Mouse (Mus musculus) heart, embryonic 15.5 days (tissue): Measurements from ENCODE around the gene Pbrm1. TPM values are rescaled to one million over a fixed set of nuclear protein-coding genes. Genes with fewer than 3 reads are reported as not detected.

ENCODE experiments used
- ATAC-seq: fragments of 200-750 bp; cut with Nextera tagmentation; replicated peaks from 2 replicates; pipeline ENCODE4 v1.8.0; 2017; ENCODE audit warnings: low read depth, moderate TSS enrichment; ENCODE audit not compliant: insufficient number of reproducible peaks, insufficient read depth, low FRiP score
- H3K27ac ChIP-seq: fragments of 300-500 bp; sonication (generic); 2 replicates; pipeline ENCODE4 v1.5.1; 2015; ENCODE audit warnings: mild to moderate bottlenecking, inconsistent platforms
- H3K27me3 ChIP-seq: fragments of 300-500 bp; sonication (generic); 2 replicates; pipeline ENCODE4 v1.6.1; 2015; ENCODE audit warnings: inconsistent platforms
- H3K36me3 ChIP-seq: fragments of 300-500 bp; sonication (generic); 2 replicates; pipeline ENCODE4 v1.6.1; 2015; ENCODE audit warnings: mild to moderate bottlenecking, inconsistent platforms
- H3K4me1 ChIP-seq: fragments of 300-500 bp; sonication (generic); replicated peaks from 2 replicates; pipeline ENCODE4 v1.6.1; 2015; ENCODE audit warnings: inconsistent platforms
- H3K4me2 ChIP-seq: fragments of 300-500 bp; sonication (generic); 2 replicates; pipeline ENCODE4 v1.6.1; 2015; ENCODE audit warnings: inconsistent platforms, mild to moderate bottlenecking, moderate library complexity
- H3K4me3 ChIP-seq: fragments of 300-500 bp; sonication (generic); 2 replicates; pipeline ENCODE4 v1.5.1; 2015; ENCODE audit warnings: mild to moderate bottlenecking, inconsistent platforms
- H3K9ac ChIP-seq: fragments of 300-500 bp; sonication (generic); 2 replicates; pipeline ENCODE4 v1.6.1; 2015; ENCODE audit warnings: mild to moderate bottlenecking, inconsistent platforms
- H3K9me3 ChIP-seq: fragments of 300-500 bp; sonication (generic); replicated peaks from 2 replicates; pipeline ENCODE4 v1.6.1; 2016; ENCODE audit warnings: inconsistent platforms
- WGBS: fragments of 180-500 bp; shearing (Covaris S2); methylation state at CpG from one replicate; pipeline ENCODE4 v1.1.7; 2015; ENCODE audit warnings: mixed read lengths; 5-methylcytosine and 5-hydroxymethylcytosine counted together
- polyA plus RNA-seq: library from polyadenylated mRNA; unstranded; fragments of >200 nt; fragmentation: Nextera tagmentation; extraction: Ambion mirVana; gene quantifications from 2 replicates; pipeline ENCODE4 v1.2.1, GENCODE M21; 2015

Pbrm1 gene
- polyA plus RNA-seq, 1 experiment from 2014 or later: 91.4 TPM

- Histone ChIP-seq H3K36me3 (peaks cover 54% of the 10 kb centered on the region), H3K27ac (no peak overlapping the region), H3K9me3 (no peaks in the 10 kb centered on the region), H3K27me3 (no peaks in the 10 kb centered on the region), H3K4me3 (no peak overlapping the region), H3K4me1 (peaks cover 47% of the 10 kb centered on the region), H3K9ac (no peak overlapping the region), H3K4me2 (no peak overlapping the region)
- 92% methylated on average over 34 of the region's 34 CpGs for WGBS
- ATAC-seq: no peak
Measured at GRCm38 (mm10) chr14:31135495-31136410, 116.8 kb downstream of the Pbrm1 start.

- H3K27ac ChIP-seq: peak overlapping the region; percentile 45; the same call in 1 of the 2 replicates
- no peak for ATAC-seq
- H3K4me1 ChIP-seq: peaks cover 45% of the 10 kb centered on the region
- no peak overlapping the region for H3K4me2 ChIP-seq
- no peaks in the 10 kb centered on the region for H3K9me3 ChIP-seq
- peaks cover 62% of the 10 kb centered on the region for H3K36me3 ChIP-seq
- 81% methylated on average over 26 of the region's 26 CpGs for WGBS
- no peaks in the 10 kb centered on the region for H3K27me3 ChIP-seq
- H3K9ac ChIP-seq: no peak overlapping the region
- no peak overlapping the region for H3K4me3 ChIP-seq
Measured at GRCm38 (mm10) chr14:31136411-31137280, 117.7 kb downstream of the Pbrm1 start.

- H3K27ac ChIP-seq: peak overlapping the region; percentile 45
- H3K9me3 ChIP-seq: no peaks in the 10 kb centered on the region
- peaks cover 68% of the 10 kb centered on the region for H3K36me3 ChIP-seq
- no peak overlapping the region for H3K4me2 ChIP-seq
- H3K4me3 ChIP-seq: no peak overlapping the region
- ATAC-seq: no peak
- peaks cover 39% of the 10 kb centered on the region for H3K4me1 ChIP-seq
- no peaks in the 10 kb centered on the region for H3K27me3 ChIP-seq
- 76% methylated on average over 10 of the region's 10 CpGs for WGBS
- no peak overlapping the region for H3K9ac ChIP-seq
Measured at GRCm38 (mm10) chr14:31137281-31137595, 118.3 kb downstream of the Pbrm1 start.

GRCm38 (mm10) chr14:31137791-31138190 is 118.9 kb downstream of the Pbrm1 start:
- no peaks in the 10 kb centered on the region for H3K27me3 ChIP-seq
- no peak overlapping the region for H3K4me3 ChIP-seq
- peak overlapping the region; percentile 45 for H3K27ac ChIP-seq
- no peak for ATAC-seq
- H3K4me2 ChIP-seq: no peak overlapping the region
- no peak overlapping the region for H3K9ac ChIP-seq
- peaks cover 34% of the 10 kb centered on the region for H3K4me1 ChIP-seq
- peaks cover 73% of the 10 kb centered on the region for H3K36me3 ChIP-seq
- H3K9me3 ChIP-seq: no peaks in the 10 kb centered on the region
- 74% methylated on average over 11 of the region's 11 CpGs for WGBS

GRCm38 (mm10) chr14:31138219-31138896 is 119.4 kb downstream of the Pbrm1 start:
- Histone ChIP-seq H3K27ac (peak overlapping the region; percentile 45; the same call in 1 of the 2 replicates), H3K4me3 (no peak overlapping the region), H3K9ac (no peak overlapping the region), H3K36me3 (peaks cover 79% of the 10 kb centered on the region), H3K27me3 (no peaks in the 10 kb centered on the region), H3K4me1 (peaks cover 28% of the 10 kb centered on the region), H3K4me2 (no peak overlapping the region), H3K9me3 (no peaks in the 10 kb centered on the region)
- WGBS: 88% methylated on average over 28 of the region's 35 CpGs
- no peak for ATAC-seq

GRCm38 (mm10) chr14:31138897-31139429 is 120.0 kb downstream of the Pbrm1 start:
- no peak for ATAC-seq
- WGBS: 84% methylated on average over 9 of the region's 9 CpGs

GRCm38 (mm10) chr14:31139666-31140065 is 120.7 kb downstream of the Pbrm1 start:
- H3K4me2 ChIP-seq: no peak overlapping the region
- H3K27me3 ChIP-seq: no peaks in the 10 kb centered on the region
- no peaks in the 10 kb centered on the region for H3K9me3 ChIP-seq
- H3K4me1 ChIP-seq: peaks cover 15% of the 10 kb centered on the region
- 81% methylated on average over 12 of the region's 12 CpGs for WGBS
- H3K36me3 ChIP-seq: peaks cover 83% of the 10 kb centered on the region
- H3K4me3 ChIP-seq: no peak overlapping the region
- no peak overlapping the region for H3K27ac ChIP-seq
- ATAC-seq: no peak
- no peak overlapping the region for H3K9ac ChIP-seq

More at GRCm38 (mm10) chr14:31138897-31139429, 120.0 kb downstream of the Pbrm1 start:
- H3K27ac ChIP-seq: no peak overlapping the region
- no peak overlapping the region for H3K4me2 ChIP-seq
- H3K36me3 ChIP-seq: peaks cover 84% of the 10 kb centered on the region
- no peaks in the 10 kb centered on the region for H3K27me3 ChIP-seq
- peaks cover 22% of the 10 kb centered on the region for H3K4me1 ChIP-seq
- no peak overlapping the region for H3K4me3 ChIP-seq
- no peak overlapping the region for H3K9ac ChIP-seq
- no peaks in the 10 kb centered on the region for H3K9me3 ChIP-seq

GRCm38 (mm10) chr14:31140141-31140540 is 121.2 kb downstream of the Pbrm1 start:
- Histone ChIP-seq H3K36me3 (peaks cover 80% of the 10 kb centered on the region), H3K27ac (no peak overlapping the region), H3K4me2 (no peak overlapping the region), H3K4me3 (no peak overlapping the region), H3K27me3 (no peaks in the 10 kb centered on the region), H3K9ac (no peak overlapping the region), H3K9me3 (no peaks in the 10 kb centered on the region), H3K4me1 (peaks cover 13% of the 10 kb centered on the region)
- no peak for ATAC-seq
- 89% methylated on average over 15 of the region's 15 CpGs for WGBS

- no peaks in the 10 kb centered on the region for H3K27me3 ChIP-seq
- no peak for ATAC-seq
- H3K4me2 ChIP-seq: no peak overlapping the region
- peaks cover 13% of the 10 kb centered on the region for H3K4me1 ChIP-seq
- WGBS: 93% methylated on average over 14 of the region's 14 CpGs
- no peak overlapping the region for H3K4me3 ChIP-seq
- H3K27ac ChIP-seq: no peak overlapping the region
- H3K36me3 ChIP-seq: peaks cover 72% of the 10 kb centered on the region
- H3K9ac ChIP-seq: no peak overlapping the region
- H3K9me3 ChIP-seq: no peaks in the 10 kb centered on the region
Measured at GRCm38 (mm10) chr14:31141011-31141410, 122.1 kb downstream of the Pbrm1 start.

GRCm38 (mm10) chr14:31145694-31146093 is 126.8 kb downstream of the Pbrm1 start:
- no peaks in the 10 kb centered on the region for H3K4me1 ChIP-seq
- H3K9ac ChIP-seq: no peak overlapping the region
- 88% methylated on average over 11 of the region's 11 CpGs for WGBS
- H3K9me3 ChIP-seq: no peaks in the 10 kb centered on the region
- no peak for ATAC-seq
- peaks cover 31% of the 10 kb centered on the region for H3K36me3 ChIP-seq
- H3K27ac ChIP-seq: no peak overlapping the region
- no peaks in the 10 kb centered on the region for H3K27me3 ChIP-seq
- H3K4me2 ChIP-seq: no peak overlapping the region
- H3K4me3 ChIP-seq: no peak overlapping the region
